Mouse (Mus musculus): Measurements from ENCODE around the gene Set. TPM values are rescaled to one million over a fixed set of nuclear protein-coding genes. Genes with fewer than 3 reads are reported as not detected.
A peak's percentile ranks its signal among the peaks of the same experiment; 100 is the strongest.

Gene Set
- total RNA-seq, 2 experiments from 2014 or later, result 50.0 to 233 TPM

DNA sequence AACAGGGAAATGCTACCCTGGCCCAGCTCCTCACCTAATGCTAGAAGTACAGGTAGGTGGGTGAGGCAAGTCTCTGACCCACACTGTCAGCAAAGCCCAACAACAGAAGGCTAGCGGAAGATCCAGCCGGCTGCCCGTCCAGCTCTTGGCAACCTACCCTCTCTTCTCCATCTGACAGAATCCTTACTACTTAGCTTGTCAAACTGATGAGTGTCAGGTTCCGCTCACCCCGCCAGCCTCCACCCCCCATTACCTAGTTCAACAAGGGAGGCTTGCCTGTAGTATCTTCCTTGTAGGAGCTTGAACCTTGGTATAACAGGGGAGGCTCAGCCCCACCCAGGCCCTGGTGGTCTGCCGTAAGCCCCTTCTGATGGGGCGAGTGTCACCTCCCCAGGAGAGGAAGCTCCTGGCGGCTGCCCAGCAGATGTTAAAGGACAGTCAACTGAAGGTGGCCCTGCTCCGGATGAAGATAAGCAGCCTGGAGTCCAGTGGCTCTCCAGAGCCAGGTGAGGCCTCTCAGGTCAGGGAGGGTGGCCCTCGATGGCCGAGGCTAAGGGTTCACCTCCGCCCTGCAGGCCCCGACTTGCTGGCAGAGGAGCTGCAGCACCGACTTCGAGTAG is 23.1 kb downstream of the Set start:
- ATAC-seq (replicated peaks; ENCODE audit: low FRiP score, poor library complexity, severe bottlenecking), result no peak

DNA sequence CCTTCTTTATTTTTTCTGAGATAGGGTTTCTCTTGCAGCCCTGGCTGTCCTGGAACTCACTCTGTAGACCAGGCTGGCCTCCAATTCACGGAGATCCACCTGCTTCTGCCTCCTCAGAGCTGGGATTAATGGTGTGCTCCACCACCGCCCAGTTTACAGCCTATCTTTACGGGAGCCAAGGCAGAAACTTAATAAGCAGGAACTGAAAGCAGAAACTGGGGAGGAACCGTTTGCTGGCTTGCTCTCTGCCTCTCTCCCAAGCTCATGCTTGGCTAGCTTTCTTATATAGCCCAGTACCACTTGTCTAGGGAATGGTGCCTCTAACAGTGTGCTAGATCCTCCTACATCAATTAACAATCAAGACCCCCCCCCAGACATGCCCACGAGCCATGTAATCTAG is 26.9 kb downstream of the Set start:
- no peak for ATAC-seq (replicated peaks; ENCODE audit: low FRiP score, poor library complexity, severe bottlenecking)

DNA sequence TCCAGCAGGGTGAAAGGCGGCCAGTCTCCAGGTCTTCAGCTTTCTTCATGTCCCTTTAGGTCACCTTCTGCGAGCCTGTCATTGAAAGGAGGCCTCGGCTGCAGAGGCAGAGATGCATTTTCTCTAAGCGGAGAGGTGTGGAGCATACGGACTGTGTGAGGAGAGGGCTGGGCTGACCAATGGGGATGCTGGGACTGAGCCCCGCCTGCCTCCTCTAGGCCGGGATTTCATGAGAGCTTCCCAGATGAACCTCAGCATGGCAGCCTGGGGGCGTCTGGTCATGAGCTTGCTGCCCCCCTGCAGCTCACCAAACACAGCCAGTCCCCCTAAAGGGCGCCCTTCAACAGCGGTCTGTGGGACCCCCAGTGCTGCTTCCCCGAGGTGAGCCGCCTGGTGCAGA is 27.5 kb downstream of the Set start:
- ATAC-seq (replicated peaks; ENCODE audit: low FRiP score, poor library complexity, severe bottlenecking), result no peak

DNA sequence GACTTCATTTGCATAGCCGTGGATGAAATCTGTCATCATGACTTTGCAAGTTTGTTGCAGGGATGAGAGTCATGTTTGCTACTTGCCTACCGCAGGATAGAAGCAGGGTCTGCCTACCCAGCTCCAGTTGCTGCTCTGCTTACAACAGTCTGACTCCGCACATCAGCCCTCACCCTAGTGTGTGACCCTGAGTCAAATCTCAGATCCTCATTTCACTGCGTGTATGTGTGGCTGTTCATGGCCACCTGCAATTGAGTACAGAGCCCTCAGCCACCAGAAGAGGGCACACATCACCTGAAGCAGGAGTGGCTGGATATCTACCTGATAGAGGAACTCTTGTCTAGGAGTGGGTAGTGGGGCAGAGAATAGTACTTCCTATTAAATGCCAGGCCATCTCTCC is 30.1 kb downstream of the Set start:
- no peak for ATAC-seq (replicated peaks; ENCODE audit: low FRiP score, poor library complexity, severe bottlenecking)

DNA sequence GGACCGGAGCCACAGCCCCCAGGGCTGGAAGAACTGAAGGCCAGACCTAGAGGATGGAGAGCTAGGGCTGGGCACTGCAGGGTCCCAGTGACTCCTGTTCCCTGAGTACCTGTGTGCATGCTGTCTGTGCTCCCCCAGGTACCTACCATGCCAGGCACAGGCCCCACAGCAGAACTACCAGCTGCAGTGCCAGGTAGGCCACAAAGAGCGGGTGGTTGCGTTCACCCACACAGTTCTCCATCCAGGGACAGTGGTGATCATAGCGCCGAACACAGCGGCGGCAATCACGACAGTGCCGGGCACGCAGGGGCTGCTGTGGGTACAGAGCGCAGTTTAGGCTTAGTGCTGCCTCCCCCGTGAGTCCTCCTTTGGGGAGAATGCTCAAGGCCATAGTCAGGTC is 34.3 kb downstream of the Set start:
- no peak for ATAC-seq (replicated peaks; ENCODE audit: low FRiP score, poor library complexity, severe bottlenecking)

DNA sequence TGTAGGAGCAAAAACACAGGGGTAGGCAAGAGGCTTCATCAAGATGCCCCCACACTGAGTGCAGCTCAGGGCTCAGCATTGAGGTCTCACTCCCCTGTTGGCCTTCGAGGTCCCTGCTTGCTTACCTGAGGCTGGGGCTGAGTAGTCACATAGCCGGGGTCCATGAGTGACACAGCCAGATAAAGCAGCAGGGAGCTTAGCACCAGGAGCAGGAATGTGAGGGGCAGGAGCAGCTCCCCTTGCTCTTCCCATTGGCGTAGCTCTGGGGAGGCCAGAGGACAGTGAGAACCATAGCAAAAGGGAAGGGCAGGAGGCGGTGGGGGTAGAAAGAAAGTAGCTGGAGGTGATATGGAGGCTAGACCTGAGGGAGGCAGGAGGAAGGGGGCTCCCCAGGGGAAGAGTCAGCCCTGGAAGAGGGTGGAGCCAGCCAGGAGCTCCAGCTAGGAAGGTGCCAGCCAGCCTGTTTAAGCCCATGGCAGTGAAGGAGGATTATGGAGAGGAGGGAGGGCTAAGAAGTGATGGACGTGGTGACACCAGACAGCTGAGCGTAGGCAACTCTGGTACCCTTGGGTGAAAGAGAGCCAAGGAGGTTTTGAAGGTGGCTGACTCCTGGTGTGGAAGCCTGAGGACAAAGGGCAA is 35.2 kb downstream of the Set start:
- no peak for ATAC-seq (replicated peaks; ENCODE audit: low FRiP score, poor library complexity, severe bottlenecking)

DNA sequence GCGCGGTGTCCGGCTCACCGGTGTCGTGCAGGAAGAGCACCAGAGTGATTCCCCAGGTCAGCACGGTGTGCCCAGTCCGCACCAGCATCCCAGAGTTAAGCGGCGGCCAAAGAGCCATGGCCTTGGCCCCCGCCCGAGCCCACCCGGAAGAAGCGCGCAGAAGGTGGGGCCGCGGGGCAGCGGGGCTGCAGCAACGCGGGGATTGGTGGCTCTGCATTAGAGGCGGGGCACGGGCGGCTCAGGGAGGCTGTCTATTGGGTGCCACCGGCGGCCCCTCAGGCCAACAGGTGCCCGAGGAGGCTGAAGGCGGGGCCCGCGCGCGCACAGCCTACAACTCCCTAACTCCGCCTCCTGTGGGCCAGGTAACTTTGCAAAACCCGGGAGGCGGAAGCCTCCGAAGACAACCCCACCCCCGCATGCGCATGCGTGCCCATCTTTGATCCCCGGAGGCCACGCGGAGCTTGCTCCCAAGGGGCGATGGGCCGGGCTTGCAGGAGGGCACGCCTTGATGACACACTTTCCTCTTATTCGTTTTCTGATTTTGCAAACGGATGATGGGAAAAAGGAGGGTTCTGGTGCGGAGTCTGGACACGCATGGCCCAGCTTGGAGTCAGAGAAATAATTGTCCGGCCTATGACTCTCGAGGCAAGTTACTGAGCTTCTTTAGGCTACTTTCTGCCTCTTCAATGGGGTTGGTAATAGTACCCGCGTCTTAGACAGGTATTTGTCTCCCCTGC is 36.5 kb downstream of the Set start, which contains the start of gene Zdhhc12:
TSS of gene Zdhhc12 (minus strand) at position 178 of the 737 bp plus-strand sequence.
- peak; percentile 94 for ATAC-seq (replicated peaks; ENCODE audit: low FRiP score, poor library complexity, severe bottlenecking)

DNA sequence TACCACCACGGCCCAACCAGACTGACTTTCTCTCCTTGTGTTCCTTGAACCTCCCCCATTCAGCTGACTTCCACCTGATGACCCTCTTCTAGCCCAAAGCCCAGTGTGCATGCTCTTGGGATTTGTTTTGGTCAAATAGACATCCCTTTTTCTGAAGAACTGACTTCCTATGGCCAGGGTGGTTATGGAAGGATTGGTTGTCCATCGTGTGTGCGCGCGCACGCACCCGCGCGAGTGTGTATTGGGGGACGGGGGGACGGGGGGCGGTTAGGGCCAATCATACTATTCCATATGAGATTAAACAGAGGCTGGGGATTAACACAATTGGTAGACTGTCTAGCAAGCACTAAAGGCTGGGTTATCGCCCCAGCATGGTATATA is 37.0 kb downstream of the Set start:
- ATAC-seq (replicated peaks; ENCODE audit: low FRiP score, poor library complexity, severe bottlenecking), result no peak

DNA sequence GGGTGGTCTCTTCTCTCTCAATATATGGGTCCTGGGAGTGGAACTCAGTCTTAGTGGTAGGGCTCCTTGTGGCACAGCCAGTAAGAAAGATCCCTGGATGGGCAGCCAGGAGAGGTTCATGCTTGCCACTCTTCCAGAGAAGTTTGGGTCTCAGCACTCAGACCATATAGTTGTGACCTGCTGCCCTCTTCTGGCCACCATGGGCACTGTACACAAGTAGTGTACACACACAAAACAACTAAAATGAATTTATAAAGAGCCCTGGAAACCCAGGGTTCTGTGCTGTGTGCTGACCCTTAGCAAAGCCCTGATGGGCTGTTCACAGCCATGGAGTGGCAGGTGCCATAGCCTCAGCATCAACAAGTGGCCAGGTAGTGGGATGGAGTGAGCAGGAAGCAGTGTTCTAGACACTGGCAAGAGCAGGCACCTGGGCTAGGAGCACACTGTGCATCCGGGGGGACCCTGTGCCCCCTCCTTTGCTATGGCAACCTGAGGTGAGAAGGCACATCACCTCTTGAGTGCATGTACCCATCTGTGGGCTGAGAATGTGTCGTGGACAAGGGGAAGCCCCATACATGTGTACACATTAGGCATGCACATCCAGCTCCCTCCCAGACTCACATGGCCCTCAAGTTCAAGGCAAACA is 38.8 kb downstream of the Set start:
- peak; percentile 47; the same call in 1 of the 2 replicates for ATAC-seq (replicated peaks; ENCODE audit: low FRiP score, poor library complexity, severe bottlenecking)

DNA sequence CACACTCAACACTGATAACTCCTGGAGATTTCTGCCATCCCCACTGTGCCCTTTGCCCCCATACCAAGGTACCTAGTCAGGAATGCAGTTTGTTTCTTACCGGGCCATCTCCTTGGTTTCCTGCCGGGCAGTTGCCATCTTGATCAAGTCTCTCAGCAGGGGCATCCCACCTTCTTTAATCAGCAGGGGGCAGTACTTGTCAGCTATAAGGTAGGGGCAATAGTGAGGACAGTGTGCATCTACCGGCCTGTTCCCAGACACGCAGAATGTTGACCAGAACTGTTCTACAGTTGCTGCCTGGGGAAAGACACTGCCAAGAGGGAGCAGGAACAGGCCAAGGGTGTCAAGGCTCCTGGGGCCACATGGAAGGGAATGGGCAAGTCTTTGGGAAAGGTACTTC is 43.0 kb downstream of the Set start:
- no peak for ATAC-seq (replicated peaks; ENCODE audit: low FRiP score, poor library complexity, severe bottlenecking)

DNA sequence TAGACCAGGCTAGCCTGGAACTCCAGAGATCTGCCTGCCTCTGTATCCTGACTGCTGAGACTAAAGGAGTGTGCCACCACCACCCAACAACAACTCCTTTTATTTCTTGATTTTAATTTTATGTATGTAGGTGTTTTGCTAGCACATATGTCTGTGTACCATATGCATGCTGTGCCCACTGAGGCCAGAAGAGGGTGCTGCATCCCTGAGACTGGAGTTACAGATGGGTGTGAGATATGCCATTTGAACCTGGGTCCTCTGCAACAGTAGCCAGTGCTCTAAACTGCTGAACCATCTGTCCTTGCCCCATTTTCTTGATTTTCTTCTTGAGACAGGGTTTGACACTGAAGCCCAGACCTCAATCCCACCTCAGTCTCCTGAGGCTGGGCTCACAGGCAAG is 49.2 kb downstream of the Set start:
- ATAC-seq (replicated peaks; ENCODE audit: low FRiP score, poor library complexity, severe bottlenecking), result peak; percentile 73

DNA sequence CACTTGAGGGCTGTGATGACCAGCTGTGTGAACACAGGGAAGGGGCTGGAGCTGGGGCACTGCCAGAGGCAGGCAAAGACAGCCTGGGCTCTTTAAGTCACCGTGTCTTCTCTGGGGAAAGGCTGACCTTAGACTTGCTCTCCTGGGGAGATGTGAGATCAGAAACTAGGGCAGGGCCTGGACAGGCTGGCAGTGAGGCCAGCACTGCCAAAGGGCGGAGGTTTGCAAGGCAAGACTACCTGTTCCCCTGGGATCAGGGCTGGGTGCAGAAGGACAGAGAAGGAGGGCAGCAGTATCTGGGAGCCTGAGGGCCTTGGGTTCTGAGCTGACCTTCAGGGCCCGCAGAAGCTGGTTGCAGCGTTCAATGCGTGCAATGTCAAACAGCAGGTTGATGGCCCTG is 50.5 kb downstream of the Set start:
- no peak for ATAC-seq (replicated peaks; ENCODE audit: low FRiP score, poor library complexity, severe bottlenecking)

DNA sequence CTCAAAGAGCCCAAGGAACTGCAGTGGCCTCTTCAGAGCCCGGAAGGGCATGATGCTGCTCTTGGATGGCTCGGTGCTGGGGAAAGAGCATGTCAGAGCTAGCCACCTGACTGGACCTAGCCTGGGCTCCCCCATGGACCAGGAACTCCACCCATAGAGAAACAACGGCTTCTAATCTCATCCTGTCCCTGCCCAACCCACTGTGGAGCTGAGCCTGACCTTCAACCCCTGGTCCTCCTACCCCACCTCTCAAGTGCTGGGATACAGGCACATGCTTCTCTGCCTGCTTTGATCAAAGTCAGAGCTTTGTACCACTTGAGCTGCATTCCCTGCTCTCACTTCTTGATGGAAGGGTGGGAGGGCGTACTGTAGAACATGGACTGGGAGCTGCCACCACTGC is 51.1 kb downstream of the Set start:
- ATAC-seq (replicated peaks; ENCODE audit: low FRiP score, poor library complexity, severe bottlenecking), result no peak

DNA sequence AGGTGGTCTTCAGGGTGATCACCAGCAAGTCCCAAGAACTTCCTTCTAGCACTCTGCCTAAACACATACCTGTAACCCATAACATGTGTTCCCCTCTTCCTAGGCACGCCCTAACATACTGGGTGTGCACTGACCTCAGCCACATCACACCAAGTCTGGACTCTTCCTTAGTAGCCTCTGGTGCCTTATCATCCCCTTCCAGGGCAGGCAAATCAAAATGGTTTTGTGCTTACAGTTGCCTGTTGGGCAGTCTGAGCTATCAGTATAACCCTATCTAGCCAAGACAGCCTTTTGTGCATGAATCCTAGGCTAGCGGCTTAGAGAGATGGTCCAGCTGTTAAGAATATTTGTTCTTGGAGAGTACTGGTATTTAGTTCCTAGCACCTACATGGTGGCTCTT is 54.3 kb downstream of the Set start:
- ATAC-seq (replicated peaks; ENCODE audit: low FRiP score, poor library complexity, severe bottlenecking), result no peak

DNA sequence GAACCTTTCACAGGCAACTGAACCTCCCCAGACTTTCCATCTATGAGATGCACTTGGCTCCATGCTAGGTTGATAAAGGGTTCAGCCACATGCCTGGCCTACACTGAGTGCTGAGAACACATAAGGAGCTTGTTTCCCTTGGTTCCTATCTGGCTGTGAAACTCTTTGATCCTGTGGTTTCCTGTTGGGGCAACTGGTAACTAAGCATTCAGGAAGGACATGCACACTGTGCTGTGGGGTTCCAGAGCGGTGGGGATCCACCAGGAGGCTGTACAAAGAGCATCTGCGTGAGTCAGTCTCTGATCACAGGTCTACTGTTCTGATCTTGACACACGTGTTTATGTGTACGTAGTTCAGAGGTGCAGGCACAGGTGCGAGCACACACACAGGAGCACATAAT is 55.4 kb downstream of the Set start:
- no peak for ATAC-seq (replicated peaks; ENCODE audit: low FRiP score, poor library complexity, severe bottlenecking)

DNA sequence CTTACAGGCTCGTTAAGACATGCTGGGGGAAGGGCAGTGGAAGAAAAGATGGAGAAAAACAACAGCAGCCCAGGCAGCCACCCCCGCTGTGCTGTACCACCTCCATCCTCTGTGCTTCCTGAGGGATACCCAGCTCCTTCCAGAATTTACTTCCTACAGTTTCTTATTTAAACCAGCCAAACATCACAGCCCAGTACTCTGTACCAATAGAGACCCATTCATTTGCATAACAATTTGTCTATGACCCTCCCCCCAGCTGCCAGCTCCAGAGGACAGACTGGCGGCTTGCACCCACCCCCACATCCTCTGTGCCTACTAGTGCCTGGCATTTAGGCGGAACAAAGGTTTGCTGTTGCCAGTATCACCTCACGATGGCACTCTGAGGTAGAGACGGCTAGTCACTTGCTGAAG is 62.5 kb downstream of the Set start:
- ATAC-seq (replicated peaks; ENCODE audit: low FRiP score, poor library complexity, severe bottlenecking), result no peak

DNA sequence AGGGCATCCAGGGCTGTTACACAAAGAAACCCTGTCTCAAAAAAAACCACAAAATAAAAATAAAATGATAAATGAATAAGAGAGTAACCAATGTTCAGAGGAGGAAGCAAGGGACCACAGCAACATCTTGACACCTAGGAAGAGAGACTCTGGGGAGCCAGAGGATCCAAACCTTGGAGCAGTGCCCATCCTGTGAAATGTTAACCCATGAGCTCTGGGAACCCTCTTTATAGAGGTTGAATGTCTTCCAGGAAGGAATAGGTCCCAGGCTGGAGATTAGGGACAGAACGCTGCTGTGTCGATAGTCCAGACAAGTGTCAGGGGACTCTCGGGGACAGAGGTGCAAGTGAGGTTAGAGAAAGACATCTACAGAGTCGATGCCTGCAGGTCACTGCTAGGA is 63.1 kb downstream of the Set start:
- no peak for ATAC-seq (replicated peaks; ENCODE audit: low FRiP score, poor library complexity, severe bottlenecking)
